Mouse (Mus musculus) retina, postnatal 1 day (tissue): ENCODE data around the gene Nup210.
"Not testable (repeated sequence)": the region's sequence is repeated elsewhere in the genome, so short reads cannot be mapped to it uniquely, and the experiment has no call there.

Experiments
- DNase-seq: peaks from one replicate; pipeline ENCODE4 v3.0.0-alpha.2; 2012

The Nup210 gene

GRCm38 (mm10) chr6:91137343-91137956 lies 20.8 kb upstream of the Nup210 start:
- no peak for DNase-seq

GRCm38 (mm10) chr6:91130856-91131255 lies 14.2 kb upstream of the Nup210 start:
- DNase-seq, result no peak

- no peak for DNase-seq
Measured at GRCm38 (mm10) chr6:91128996-91129395, 12.4 kb upstream of the Nup210 start.

- no peak for DNase-seq
Measured at GRCm38 (mm10) chr6:91125228-91125585, 8.6 kb upstream of the Nup210 start.

GRCm38 (mm10) chr6:91124286-91125227 lies 7.9 kb upstream of the Nup210 start:
- no peak for DNase-seq

GRCm38 (mm10) chr6:91123453-91123852 lies 6.8 kb upstream of the Nup210 start:
- no peak for DNase-seq

- DNase-seq, result not testable (repeated sequence)
Measured at GRCm38 (mm10) chr6:91121089-91121488, 4.5 kb upstream of the Nup210 start.

GRCm38 (mm10) chr6:91120206-91120605 lies 3.6 kb upstream of the Nup210 start:
- no peak for DNase-seq

- DNase-seq, result no peak
Measured at GRCm38 (mm10) chr6:91118526-91118925, 1.9 kb upstream of the Nup210 start.

GRCm38 (mm10) chr6:91117149-91117548 lies 520 bp upstream of the Nup210 start:
- no peak for DNase-seq

GRCm38 (mm10) chr6:91115863-91116243 lies 776 bp downstream of the Nup210 start:
- DNase-seq, result no peak

GRCm38 (mm10) chr6:91115158-91115557 lies 1.5 kb downstream of the Nup210 start:
- no peak for DNase-seq

GRCm38 (mm10) chr6:91114716-91115115 lies 1.9 kb downstream of the Nup210 start:
- no peak for DNase-seq

GRCm38 (mm10) chr6:91111954-91112252 lies 4.7 kb downstream of the Nup210 start:
- DNase-seq, result no peak

- DNase-seq, result no peak
Measured at GRCm38 (mm10) chr6:91111141-91111953, 5.3 kb downstream of the Nup210 start.

GRCm38 (mm10) chr6:91110323-91111020 lies 6.2 kb downstream of the Nup210 start:
- no peak for DNase-seq

- no peak for DNase-seq
Measured at GRCm38 (mm10) chr6:91109489-91109888, 7.1 kb downstream of the Nup210 start.

- DNase-seq, result no peak
Measured at GRCm38 (mm10) chr6:91108917-91109450, 7.6 kb downstream of the Nup210 start.

- no peak for DNase-seq
Measured at GRCm38 (mm10) chr6:91108301-91108916, 8.2 kb downstream of the Nup210 start.

GRCm38 (mm10) chr6:91105400-91106129 lies 11.1 kb downstream of the Nup210 start:
- DNase-seq, result no peak

- no peak for DNase-seq
Measured at GRCm38 (mm10) chr6:91104765-91105399, 11.7 kb downstream of the Nup210 start.
